Mouse (Mus musculus) midbrain, embryonic 12.5 days (tissue): Measurements from ENCODE around the gene B430306N03Rik. TPM values are rescaled to one million over a fixed set of nuclear protein-coding genes. Genes with fewer than 3 reads are reported as not detected.
"Not testable (repeated sequence)": the region's sequence is repeated elsewhere in the genome, so short reads cannot be mapped to it uniquely, and the experiment has no call there.

Source experiments
- ATAC-seq: fragments of 200-750 bp; cut with Nextera tagmentation; 2 replicates; pipeline ENCODE4 v1.8.0; 2017; ENCODE audit warnings: low read depth, moderate TSS enrichment, moderate library complexity; ENCODE audit not compliant: low FRiP score
- H3K27ac ChIP-seq: fragments of 300-500 bp; sonication (generic); replicated peaks from 2 replicates; pipeline ENCODE4 v1.5.1; 2016; ENCODE audit warnings: mild to moderate bottlenecking
- H3K27me3 ChIP-seq: fragments of 300-500 bp; sonication (generic); 2 replicates; pipeline ENCODE4 v1.6.1; 2016; ENCODE audit warnings: mild to moderate bottlenecking
- H3K36me3 ChIP-seq: fragments of 300-500 bp; sonication (generic); 2 replicates; pipeline ENCODE4 v1.6.1; 2016
- H3K4me1 ChIP-seq: fragments of 300-500 bp; sonication (generic); 2 replicates; pipeline ENCODE4 v1.6.1; 2016
- H3K4me2 ChIP-seq: fragments of 300-500 bp; sonication (generic); replicated peaks from 2 replicates; pipeline ENCODE4 v1.6.1; 2016; ENCODE audit warnings: mild to moderate bottlenecking, moderate library complexity
- H3K4me3 ChIP-seq: fragments of 300-500 bp; sonication (generic); 2 replicates; pipeline ENCODE4 v1.5.1; 2016; ENCODE audit warnings: mild to moderate bottlenecking
- H3K9ac ChIP-seq: fragments of 300-500 bp; sonication (generic); replicated peaks from 2 replicates; pipeline ENCODE4 v1.6.1; 2016; ENCODE audit warnings: mild to moderate bottlenecking, moderate library complexity
- H3K9me3 ChIP-seq: fragments of 300-500 bp; sonication (generic); 2 replicates; pipeline ENCODE4 v1.6.1; 2016; ENCODE audit warnings: mild to moderate bottlenecking
- WGBS: fragments of 180-500 bp; shearing (Covaris S2); methylation state at CpG from one replicate; pipeline ENCODE4 v1.1.7; 2016; 5-methylcytosine and 5-hydroxymethylcytosine counted together
- polyA plus RNA-seq: library from polyadenylated mRNA; unstranded; fragments of >200 nt; fragmentation: Nextera tagmentation; extraction: Ambion mirVana; gene quantifications from 2 replicates; pipeline ENCODE4 v1.2.1, GENCODE M21; 2016

Gene B430306N03Rik
- polyA plus RNA-seq, 1 experiment from 2014 or later = 0.17 TPM

DNA sequence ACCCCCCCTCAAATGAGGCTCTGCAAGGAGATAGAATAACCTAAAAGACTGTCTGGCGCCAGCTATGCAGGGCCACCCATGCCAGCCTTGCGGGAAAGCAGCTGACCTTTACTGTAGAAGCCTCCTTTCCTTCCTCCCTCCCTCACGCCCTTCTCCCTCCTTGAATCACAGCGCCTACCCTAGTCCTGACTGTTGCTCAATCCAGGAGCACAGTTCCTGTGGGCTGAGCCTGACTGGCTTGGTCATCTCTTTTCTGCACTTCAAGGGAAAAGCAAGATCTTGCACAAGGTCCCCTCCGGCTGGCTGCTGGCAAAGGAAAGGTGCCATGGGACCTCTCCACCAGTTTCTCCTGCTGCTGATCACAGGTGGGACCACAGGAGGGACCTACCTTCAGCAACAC, 30.3 kb downstream of the B430306N03Rik start, which contains the start of gene Trem2:
Gene Trem2 (plus strand): TSS at position 171 of the 400 bp plus-strand sequence.
- WGBS = 85% methylated on average over 5 of the region's 5 CpGs
- no peak for ATAC-seq
- H3K9ac ChIP-seq = no peak within 1 kb of the TSS
- no peaks in the 10 kb centered on the region for H3K36me3 ChIP-seq
- H3K9me3 ChIP-seq = no peaks in the 10 kb centered on the region
- H3K27me3 ChIP-seq = no peaks in the 10 kb centered on the region
- no peak within 1 kb of the TSS for H3K4me2 ChIP-seq
- H3K27ac ChIP-seq = no peak within 1 kb of the TSS
- H3K4me3 ChIP-seq = no peak within 1 kb of the TSS
- H3K4me1 ChIP-seq = no peaks in the 10 kb centered on the region

DNA sequence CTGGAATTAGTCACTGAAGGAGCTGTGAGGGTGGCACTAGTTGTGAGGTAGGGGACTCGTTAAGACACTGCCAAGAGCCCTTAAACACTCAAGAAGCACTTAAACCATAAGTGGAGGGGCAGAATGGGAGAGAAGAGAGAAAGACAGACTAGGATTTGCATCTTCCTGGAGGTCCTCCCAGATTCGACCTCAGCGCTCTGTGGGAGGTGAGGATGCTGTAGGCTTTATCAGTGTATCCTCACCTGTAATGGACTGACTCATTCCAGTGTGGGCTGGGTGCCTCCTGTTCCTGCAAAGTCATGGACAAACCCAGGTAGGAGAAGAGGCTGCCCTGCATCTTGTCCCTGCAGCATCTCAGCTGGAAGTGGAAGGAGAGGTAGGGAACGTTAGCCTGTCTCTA, 30.9 kb downstream of the B430306N03Rik start:
- Histone ChIP-seq H3K36me3 (no peaks in the 10 kb centered on the region), H3K9ac (no peak overlapping the region), H3K4me3 (no peak overlapping the region), H3K27me3 (no peaks in the 10 kb centered on the region), H3K4me1 (no peaks in the 10 kb centered on the region), H3K4me2 (no peak overlapping the region), H3K9me3 (no peaks in the 10 kb centered on the region), H3K27ac (no peak overlapping the region)
- WGBS = 69% methylated on average over 4 of the region's 4 CpGs
- no peak for ATAC-seq

DNA sequence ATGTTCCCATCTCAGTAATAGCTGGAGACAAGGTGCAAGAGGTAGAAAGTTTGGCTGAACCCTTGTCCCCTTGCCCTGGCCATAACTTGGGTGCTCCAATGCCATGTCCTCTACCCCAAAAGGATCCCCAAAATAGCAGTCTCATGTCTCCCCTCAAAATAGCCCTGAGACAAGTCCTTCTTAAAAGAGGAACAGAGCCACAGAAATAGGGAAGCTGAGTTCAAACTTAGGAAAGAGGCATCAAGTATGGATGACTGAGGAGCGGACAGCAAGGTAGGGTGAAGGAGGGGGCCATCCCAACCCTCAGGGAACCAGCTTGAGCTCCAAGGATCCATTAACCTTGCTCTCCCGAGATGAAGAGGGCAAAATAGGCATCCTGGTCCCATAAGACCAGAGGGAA, 31.3 kb downstream of the B430306N03Rik start:
- Histone ChIP-seq H3K27me3 (no peaks in the 10 kb centered on the region), H3K9me3 (no peaks in the 10 kb centered on the region), H3K4me1 (no peaks in the 10 kb centered on the region), H3K4me2 (no peak overlapping the region), H3K27ac (no peak overlapping the region), H3K4me3 (no peak overlapping the region), H3K36me3 (no peaks in the 10 kb centered on the region), H3K9ac (no peak overlapping the region)
- no peak for ATAC-seq
- 75% methylated on average over 2 of the region's 2 CpGs for WGBS

DNA sequence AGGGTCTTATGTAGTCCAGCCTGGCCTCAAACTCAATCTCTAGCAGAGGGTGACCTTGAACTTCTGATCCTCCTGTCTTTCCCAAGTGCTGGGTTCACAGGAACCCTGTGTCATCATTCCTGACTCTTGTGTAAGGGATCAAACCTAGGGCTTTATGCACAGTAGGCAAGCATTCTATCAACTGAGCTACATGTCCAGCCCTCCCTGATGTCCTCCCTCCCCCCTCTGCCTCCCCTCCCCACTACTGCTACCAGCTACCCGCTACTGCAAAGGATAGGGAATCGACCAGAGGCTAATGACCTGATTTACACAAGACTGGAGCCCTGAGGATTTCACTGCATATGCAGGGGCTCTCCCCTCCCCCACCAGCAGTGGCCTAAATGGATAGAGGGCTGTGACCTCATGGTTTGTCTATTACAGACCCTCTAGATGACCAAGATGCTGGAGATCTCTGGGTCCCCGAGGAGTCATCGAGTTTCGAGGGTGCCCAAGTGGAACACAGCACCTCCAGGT, 34.8 kb downstream of the B430306N03Rik start:
- H3K4me2 ChIP-seq = no peak overlapping the region

DNA sequence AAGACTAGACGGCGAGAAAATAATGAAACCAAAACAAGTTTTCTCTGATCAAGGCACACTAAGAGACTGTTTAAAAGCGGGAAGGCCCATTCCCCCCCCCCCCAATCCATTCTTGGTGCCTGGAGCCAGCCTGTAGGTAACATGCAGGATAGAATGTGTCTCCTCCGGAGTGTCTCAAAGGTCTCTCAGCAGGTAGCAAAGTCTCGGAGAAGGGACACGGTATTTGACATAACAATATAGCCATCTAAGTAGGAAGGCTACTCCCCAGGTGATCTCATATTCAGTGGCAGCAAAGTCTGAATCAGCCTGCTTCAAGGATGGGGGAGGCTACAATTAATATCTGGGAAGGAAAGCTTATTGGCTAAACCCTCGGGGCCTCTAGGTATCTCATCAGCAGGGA, 37.0 kb downstream of the B430306N03Rik start:
- ATAC-seq = not testable (repeated sequence)

More for the DNA sequence above, 34.8 kb downstream of the B430306N03Rik start:
- H3K27me3 ChIP-seq = no peaks in the 10 kb centered on the region
- no peak overlapping the region for H3K4me3 ChIP-seq
- H3K36me3 ChIP-seq = no peaks in the 10 kb centered on the region
- ATAC-seq = no peak
- no peaks in the 10 kb centered on the region for H3K4me1 ChIP-seq
- H3K27ac ChIP-seq = no peak overlapping the region
- 68% methylated on average over 5 of the region's 5 CpGs for WGBS
- no peak overlapping the region for H3K9ac ChIP-seq
- no peaks in the 10 kb centered on the region for H3K9me3 ChIP-seq

DNA sequence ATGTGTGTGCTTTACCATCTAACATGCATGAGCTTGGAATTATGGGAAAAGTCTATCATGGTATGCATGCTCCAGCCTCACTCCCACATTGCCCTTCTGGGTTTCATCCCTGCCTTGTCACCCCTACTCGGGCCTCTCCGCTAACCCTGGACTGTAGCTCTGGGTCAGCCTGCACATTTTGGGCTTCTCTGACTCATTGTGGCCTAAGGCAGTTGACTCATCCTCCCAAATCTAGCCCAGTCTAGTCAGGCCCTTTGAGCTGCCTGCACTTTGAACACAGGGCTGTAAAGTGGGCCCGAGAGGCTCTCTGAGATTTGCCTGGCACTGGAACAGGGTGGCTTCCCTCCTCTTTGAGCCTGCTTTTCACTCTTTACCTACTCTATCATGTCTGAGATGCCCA, 39.9 kb downstream of the B430306N03Rik start:
- no peak for ATAC-seq
- H3K36me3 ChIP-seq = no peaks in the 10 kb centered on the region
- H3K4me2 ChIP-seq = no peak overlapping the region
- H3K9me3 ChIP-seq = no peaks in the 10 kb centered on the region
- 95% methylated on average over 3 of the region's 3 CpGs for WGBS
- H3K27me3 ChIP-seq = no peaks in the 10 kb centered on the region
- H3K4me3 ChIP-seq = no peak overlapping the region
- no peak overlapping the region for H3K9ac ChIP-seq
- H3K27ac ChIP-seq = no peak overlapping the region
- H3K4me1 ChIP-seq = no peaks in the 10 kb centered on the region

More for the DNA sequence above, 37.0 kb downstream of the B430306N03Rik start:
- H3K4me1 ChIP-seq, H3K9ac ChIP-seq, H3K4me3 ChIP-seq, H3K36me3 ChIP-seq, H3K4me2 ChIP-seq, H3K9me3 ChIP-seq, H3K27me3 ChIP-seq, H3K27ac ChIP-seq: not testable (repeated sequence)
- WGBS = 73% methylated on average over 7 of the region's 7 CpGs

DNA sequence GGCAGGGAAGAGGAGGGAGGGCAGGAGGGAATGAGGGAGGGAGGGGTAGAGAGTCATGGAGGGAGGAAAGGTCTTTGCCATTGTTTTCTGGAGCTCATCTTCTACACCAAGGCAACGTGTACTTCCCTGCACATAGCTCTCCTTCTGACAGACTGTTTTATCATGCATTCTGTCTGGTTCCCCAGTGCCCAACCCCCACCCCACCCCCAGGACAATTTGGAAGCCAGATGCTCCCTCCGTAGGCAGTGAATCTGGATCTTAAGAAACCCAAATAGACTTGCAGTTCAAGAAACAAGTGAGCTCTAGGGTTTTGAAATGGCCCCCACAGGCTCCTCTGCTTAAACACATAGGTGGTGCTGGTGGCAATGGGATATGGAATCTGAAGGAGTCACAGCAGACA, 42.0 kb downstream of the B430306N03Rik start:
- Histone ChIP-seq H3K4me3 (no peak overlapping the region), H3K9me3 (no peaks in the 10 kb centered on the region), H3K36me3 (no peaks in the 10 kb centered on the region), H3K27me3 (no peaks in the 10 kb centered on the region), H3K9ac (no peak overlapping the region), H3K4me2 (no peak overlapping the region), H3K27ac (no peak overlapping the region), H3K4me1 (no peaks in the 10 kb centered on the region)
- ATAC-seq = no peak
- 60% methylated on average over 2 of the region's 2 CpGs for WGBS

DNA sequence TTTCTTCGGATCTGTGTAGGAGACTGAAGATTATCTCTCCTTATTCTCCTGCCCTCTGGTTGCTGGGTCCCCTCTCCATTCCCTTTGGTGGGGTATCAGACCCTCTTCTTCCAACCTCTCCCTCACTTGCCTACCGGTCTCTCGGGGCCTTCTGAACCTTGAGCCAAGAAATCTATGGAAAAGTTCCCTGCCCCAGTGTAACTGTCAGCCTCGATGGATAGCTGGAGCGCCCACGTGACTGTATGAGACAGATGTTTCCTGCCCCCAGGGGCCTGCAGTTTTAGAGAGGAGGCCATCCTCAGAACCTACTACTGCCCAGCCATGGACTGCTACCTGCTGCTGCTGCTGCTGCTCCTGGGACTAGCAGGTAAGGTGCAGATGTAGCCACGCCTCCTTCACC, 43.7 kb downstream of the B430306N03Rik start, which contains the start of gene Treml1:
Gene Treml1 (plus strand): TSS at position 301 of the 400 bp plus-strand sequence.
- Histone ChIP-seq H3K4me1 (no peaks in the 10 kb centered on the region), H3K4me2 (no peak within 1 kb of the TSS), H3K4me3 (no peak within 1 kb of the TSS), H3K27ac (no peak within 1 kb of the TSS), H3K36me3 (no peaks in the 10 kb centered on the region), H3K9me3 (no peaks in the 10 kb centered on the region), H3K27me3 (no peaks in the 10 kb centered on the region), H3K9ac (no peak within 1 kb of the TSS)
- ATAC-seq = no peak
- 85% methylated on average over 7 of the region's 7 CpGs for WGBS

DNA sequence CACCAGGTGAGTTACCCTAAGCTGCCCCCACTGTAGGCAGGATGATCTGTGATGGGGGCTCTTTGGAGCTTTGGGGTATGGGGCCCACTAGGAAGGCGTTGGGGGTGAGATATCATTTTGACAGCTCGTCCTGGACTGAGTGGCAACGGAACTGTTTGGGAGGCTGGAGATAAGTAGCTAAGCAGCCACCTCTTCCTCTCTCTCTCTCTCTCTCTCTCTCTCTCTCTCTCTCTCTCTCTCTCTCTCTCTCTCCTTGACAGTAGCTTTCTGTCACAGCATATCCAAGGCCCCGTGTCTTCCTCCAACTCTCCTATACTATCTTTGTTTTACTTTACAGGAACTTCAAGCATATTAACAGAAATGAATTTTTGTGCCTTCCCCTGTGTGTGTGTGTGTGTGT, 44.5 kb downstream of the B430306N03Rik start:
- H3K4me3 ChIP-seq = no peak overlapping the region
- WGBS = 86% methylated on average over 4 of the region's 4 CpGs
- H3K4me1 ChIP-seq = no peaks in the 10 kb centered on the region
- H3K36me3 ChIP-seq = no peaks in the 10 kb centered on the region
- no peaks in the 10 kb centered on the region for H3K27me3 ChIP-seq
- H3K4me2 ChIP-seq = no peak overlapping the region
- no peak overlapping the region for H3K9ac ChIP-seq
- H3K9me3 ChIP-seq = no peaks in the 10 kb centered on the region
- no peak for ATAC-seq
- no peak overlapping the region for H3K27ac ChIP-seq

DNA sequence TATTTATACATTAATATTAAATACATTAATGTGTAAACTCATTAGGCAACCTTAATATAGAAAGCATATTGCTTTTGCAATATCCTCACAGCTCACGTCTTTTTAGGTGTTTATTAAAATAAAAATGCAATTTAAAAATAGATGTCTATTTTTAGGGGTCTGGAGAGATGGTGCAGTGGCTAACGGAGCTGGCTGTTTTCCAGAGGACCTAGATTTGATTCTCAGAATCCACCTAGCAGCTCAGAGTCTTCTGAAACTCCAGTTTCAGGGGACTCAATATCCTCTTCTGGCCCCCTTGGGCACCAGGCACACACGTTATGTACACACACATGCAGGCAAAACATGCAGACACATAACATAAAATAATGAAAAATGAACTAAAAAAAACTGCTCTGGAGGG, 46.4 kb downstream of the B430306N03Rik start:
- H3K4me2 ChIP-seq = no peak overlapping the region
- no peak for ATAC-seq
- no peaks in the 10 kb centered on the region for H3K36me3 ChIP-seq
- H3K27ac ChIP-seq = no peak overlapping the region
- H3K9me3 ChIP-seq = no peaks in the 10 kb centered on the region
- H3K9ac ChIP-seq = no peak overlapping the region
- no peak overlapping the region for H3K4me3 ChIP-seq
- H3K4me1 ChIP-seq = no peaks in the 10 kb centered on the region; the same call in 1 of the 2 replicates
- 83% methylated on average over 3 of the region's 3 CpGs for WGBS
- no peaks in the 10 kb centered on the region for H3K27me3 ChIP-seq

DNA sequence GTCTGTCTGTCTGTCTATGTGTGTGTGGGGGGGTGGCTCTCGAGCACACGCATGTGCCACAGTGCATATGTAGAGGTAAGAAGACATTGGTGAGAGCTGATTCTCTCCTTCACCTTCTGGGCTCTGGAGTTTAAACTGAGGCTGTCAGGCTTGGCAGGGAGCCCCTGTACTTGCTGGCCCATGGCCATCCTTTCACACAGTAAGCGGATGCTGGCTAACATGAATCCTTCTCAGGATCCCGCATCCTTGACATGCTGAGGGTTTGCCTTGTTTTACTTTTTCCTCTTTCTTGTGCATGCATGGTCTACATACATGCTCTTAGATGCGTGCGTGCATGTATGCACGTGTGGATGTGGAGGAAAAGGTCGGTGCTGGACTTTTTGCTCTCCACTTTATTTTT, 47.0 kb downstream of the B430306N03Rik start:
- WGBS = 91% methylated on average over 8 of the region's 8 CpGs
- Histone ChIP-seq H3K4me1 (no peaks in the 10 kb centered on the region; the same call in 1 of the 2 replicates), H3K9me3 (no peaks in the 10 kb centered on the region), H3K27me3 (no peaks in the 10 kb centered on the region), H3K4me3 (no peak overlapping the region), H3K36me3 (no peaks in the 10 kb centered on the region), H3K4me2 (no peak overlapping the region), H3K9ac (no peak overlapping the region), H3K27ac (no peak overlapping the region)
- ATAC-seq = no peak

DNA sequence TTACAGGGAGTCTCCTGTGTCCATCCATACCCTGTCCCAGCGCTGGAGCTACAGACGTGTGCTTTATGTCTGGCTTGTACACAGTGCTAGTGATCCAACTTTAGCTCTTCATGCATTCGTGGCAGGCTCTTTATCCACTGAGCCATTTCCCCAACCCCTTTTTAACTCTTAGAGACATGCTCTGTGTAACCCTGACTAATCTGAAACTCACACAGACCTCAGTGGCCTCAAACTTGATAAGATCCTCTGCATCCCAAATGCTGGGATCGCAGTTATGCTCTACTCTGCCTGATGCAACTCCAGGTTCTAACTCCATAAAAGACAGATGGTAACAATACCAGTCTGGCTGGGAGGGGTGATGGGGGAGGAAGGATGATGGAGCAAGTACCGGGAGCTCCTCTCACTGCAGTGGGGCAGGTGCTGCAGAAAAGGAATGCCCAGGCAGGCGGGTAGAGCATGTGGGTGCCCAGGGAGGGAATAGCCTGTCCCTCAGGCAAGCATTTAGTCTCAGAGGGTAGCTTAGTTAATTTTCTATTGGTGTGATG, 47.6 kb downstream of the B430306N03Rik start:
- 76% methylated on average over 6 of the region's 6 CpGs for WGBS
- H3K4me1 ChIP-seq = no peaks in the 10 kb centered on the region; the same call in 1 of the 2 replicates
- H3K27ac ChIP-seq = no peak overlapping the region
- H3K4me2 ChIP-seq = no peak overlapping the region
- H3K9ac ChIP-seq = no peak overlapping the region
- H3K9me3 ChIP-seq = no peaks in the 10 kb centered on the region
- no peak overlapping the region for H3K4me3 ChIP-seq
- ATAC-seq = no peak
- H3K36me3 ChIP-seq = no peaks in the 10 kb centered on the region
- H3K27me3 ChIP-seq = no peaks in the 10 kb centered on the region
